Mouse (Mus musculus) c-Kit-positive CD71-negative TER-119-negative erythroid progenitor cells, embryonic 14.5 days (primary cell): ENCODE data around the gene Usp24.

ENCODE experiments used
- DNase-seq: peaks from one replicate; pipeline ENCODE4 v3.0.0-alpha.2; 2013; ENCODE audit warnings: low read depth

The Usp24 gene

DNA sequence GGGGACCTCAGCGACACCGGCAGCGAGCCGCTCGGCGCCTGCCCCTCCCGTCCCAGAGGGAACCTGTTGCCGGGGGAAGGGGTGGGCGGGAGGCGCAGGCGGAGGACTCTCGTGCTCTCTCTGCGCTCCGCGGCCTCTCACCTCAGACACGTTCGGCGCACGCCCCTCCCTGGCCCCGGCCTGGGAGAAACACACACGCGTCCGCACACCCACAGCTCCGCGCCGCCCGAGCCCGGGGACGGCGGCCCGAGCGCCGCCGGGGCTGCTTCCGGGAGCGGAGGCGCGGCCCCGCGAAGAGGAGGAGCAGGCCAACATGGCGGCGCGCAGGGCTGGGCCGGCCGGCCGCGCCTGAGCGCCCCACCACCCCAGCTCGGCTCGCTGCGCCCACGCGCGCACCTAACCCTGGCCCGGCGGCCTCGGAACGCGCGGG is at the start of gene Usp24:
TSS of gene Usp24 (plus strand) at position 293 of the 430 bp plus-strand sequence.
- DNase-seq: no peak

DNA sequence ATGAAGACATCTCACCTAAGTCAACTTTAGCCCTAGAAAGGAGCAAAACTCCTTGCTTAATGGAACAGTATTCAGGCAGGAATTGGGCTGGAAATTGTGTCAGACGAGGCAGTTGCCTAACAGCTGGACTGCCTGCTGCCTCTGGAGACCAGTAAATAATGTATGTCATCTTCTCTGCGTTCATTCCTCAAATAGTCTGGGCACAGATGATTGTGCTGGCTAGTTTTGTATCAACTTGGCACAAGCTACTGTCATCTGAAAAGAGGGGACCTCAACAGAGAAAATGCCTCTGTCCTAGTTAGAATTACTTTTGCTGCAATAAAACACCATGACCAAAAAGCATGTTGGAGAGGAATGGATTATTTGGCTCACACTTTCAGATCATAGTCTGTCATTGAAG is 39.1 kb upstream of the Usp24 start:
- no peak for DNase-seq

GRCm38 (mm10) chr4:106279177-106279576 is 36.8 kb upstream of the Usp24 start:
- DNase-seq: no peak

DNA sequence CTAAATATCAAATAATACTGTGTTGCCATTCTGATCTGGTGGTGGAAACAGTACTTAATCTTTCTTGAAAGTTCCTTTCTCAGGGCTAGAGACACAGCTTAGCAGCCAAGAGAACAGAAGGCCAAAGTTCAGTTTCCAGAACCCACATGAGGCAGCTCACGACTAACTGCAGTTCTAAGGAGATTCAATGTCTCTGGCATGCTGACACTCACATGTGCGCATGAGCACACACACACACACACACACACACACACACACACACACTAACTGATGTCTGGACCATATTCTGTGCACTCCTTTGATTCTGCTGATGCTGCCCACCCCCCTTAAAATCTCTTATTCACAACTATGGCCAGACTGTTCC is 34.9 kb upstream of the Usp24 start:
- no peak for DNase-seq

DNA sequence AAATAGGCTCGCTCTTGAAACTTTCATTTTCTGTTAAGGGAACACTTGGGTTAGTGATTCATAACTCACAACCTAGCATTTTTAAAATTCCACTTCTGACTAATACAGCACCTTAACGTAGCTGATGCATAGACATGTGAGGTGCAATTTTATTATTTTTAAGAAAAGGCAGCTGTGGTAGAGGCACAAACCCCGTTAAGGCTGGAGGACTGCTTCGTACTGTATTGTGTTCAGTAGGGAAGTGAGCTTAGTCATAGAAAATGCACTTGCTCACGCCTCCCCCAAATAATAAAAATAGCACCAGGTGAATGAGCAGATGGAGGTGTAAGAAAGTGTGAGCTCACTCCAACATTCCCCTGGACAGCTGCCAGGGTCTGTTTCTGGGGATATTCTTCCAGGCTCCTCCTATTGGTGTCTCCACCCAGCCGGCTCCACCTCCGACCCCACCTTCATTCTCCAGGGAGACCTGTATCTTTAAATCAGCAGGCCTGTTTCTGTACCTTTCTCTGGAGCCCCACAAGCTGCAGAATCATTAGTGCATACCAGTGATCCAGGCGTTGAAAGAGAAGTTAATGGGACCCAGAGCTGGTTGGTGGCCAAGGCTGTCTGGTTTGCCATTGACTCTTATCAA is 34.4 kb upstream of the Usp24 start:
- DNase-seq: no peak

- no peak for DNase-seq
These were observed 33.9 kb upstream of the Usp24 start for GRCm38 (mm10) chr4:106282123-106282510.

DNA sequence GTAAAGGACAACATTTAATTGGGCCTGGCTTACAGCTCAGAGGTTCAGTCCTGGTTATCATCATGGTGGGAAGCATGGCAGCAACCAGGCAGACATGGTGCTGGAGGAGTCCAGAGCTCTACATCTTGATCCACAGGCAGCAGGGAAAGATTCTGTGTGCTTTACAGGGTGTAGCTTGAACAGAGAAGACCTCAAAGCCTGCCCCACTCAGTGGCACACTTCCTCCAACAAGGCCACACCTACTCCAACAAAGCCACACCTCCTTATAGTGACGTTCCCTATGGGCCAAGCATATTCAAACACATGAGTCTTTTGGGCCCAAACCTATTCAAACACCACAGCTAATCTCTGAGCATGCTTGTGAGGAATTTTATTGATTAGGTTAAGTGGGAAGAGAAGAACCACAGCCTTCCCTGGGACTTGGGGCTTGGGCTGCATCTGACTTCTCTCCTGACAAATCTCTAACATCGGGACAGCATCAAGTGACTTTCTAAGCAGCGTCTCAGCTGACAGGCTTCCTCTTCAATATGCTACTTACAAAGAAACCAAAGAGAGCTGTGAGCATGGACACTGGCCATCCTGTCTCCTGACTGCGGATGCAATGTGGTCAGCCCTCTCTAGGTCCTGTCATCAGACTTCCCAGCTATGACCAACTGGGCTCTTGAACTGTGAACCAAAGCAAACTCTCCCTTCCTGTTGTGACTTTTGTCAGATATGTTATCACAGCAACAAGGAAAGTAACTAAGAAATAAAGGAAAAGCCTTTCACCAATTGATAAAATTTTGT is 28.9 kb upstream of the Usp24 start:
- no peak for DNase-seq

GRCm38 (mm10) chr4:106290201-106290600 is 25.8 kb upstream of the Usp24 start:
- no peak for DNase-seq

- DNase-seq: no peak
These were observed 23.2 kb upstream of the Usp24 start for GRCm38 (mm10) chr4:106292823-106293222.

GRCm38 (mm10) chr4:106293378-106294090 is 22.5 kb upstream of the Usp24 start:
- DNase-seq: no peak

DNA sequence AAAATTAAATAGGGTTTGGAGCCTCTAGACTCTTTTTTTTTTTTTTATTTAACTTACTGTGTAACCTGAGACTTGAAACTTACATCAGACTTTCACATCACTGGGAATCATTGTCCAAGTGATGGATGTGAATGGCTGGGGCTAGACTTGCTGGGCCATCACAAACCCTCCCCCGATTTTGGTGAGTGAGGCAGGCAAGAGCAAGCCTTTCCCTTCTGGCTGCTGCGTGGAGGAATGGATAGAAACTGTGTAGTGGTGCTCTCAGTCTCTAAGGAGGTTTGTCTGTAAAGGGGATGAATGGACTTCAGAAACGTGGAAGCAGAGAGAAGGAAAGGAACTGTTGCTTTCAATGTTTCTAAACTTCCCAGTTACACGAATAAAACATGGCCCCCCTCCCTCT is 20.3 kb upstream of the Usp24 start:
- no peak for DNase-seq

DNA sequence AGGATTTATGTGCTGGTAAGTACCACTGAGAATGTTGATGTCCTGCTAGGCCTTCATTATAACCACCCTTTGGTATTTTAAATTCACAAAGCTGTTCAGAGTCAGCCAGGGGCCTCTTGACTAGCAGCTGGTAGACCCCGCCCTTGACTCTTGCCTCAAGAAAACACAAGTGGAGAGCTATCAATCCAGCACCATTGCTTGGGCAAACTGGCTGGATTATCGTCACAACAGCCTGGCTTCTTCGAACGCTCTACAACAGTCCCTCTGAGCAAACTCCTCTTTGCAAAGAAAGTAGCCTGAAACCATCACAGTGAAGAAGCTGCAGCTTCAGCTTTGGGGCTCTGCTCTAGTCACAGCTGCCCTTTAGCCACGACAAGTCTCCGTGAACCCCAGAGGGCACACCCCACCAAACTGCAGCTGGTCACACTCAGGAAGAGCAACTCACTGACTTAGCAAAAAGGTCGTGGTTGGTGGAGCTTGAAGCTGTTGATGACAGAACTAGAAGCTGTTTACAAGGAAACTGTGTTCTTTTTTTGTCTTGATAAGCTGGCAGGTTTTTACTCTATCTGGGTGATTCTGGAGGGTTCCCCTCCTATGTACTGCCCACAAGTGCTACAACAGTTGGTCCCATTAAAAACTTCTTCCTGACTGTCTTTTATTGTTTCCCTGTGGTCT is 19.5 kb upstream of the Usp24 start:
- DNase-seq: no peak

GRCm38 (mm10) chr4:106301346-106301745 is 14.7 kb upstream of the Usp24 start:
- no peak for DNase-seq

GRCm38 (mm10) chr4:106308090-106308489 is 7.9 kb upstream of the Usp24 start:
- DNase-seq: no peak

- no peak for DNase-seq
These were observed 3.4 kb upstream of the Usp24 start for GRCm38 (mm10) chr4:106312651-106313050.

DNA sequence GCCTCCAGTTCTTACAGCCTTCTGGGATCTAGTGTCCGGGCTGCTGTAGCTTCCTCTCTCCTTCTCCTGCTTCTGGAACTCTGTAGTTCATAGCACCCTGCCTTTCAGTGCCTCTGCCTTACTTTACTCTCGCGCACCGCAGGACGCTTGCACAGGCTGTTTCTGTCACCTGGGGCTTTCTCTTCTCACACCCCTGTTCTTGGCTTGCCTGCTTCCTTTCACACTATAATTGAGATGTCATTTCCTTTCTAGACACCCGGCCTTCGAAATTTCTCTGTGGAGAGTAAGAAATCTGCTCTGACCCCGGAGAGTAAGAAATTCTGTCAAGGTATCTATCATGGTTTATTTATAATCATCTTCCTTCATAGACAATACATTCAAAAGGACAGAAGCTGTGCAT is 2.9 kb upstream of the Usp24 start:
- no peak for DNase-seq

GRCm38 (mm10) chr4:106313874-106314273 is 2.1 kb upstream of the Usp24 start:
- DNase-seq: no peak

DNA sequence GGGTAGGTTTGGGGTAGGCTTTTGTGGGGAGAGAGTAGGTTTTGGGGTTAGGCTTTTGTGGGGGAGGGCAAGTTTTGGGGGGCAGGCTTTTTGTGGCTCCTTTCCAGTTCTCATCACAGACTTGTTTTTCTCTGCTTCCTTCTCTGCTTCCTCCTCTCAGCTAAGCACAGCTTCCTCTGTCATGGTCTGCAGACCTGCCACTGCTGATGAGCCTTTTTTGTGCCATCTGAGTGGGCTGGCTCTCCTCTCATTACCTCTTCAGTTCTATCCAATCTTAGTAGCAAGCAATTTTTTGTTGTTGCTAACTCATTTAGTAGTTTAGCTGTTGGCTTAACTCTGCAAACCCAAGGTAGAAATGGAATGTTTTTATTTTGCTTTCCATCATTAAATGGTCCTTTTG is 1.7 kb upstream of the Usp24 start:
- DNase-seq: no peak

DNA sequence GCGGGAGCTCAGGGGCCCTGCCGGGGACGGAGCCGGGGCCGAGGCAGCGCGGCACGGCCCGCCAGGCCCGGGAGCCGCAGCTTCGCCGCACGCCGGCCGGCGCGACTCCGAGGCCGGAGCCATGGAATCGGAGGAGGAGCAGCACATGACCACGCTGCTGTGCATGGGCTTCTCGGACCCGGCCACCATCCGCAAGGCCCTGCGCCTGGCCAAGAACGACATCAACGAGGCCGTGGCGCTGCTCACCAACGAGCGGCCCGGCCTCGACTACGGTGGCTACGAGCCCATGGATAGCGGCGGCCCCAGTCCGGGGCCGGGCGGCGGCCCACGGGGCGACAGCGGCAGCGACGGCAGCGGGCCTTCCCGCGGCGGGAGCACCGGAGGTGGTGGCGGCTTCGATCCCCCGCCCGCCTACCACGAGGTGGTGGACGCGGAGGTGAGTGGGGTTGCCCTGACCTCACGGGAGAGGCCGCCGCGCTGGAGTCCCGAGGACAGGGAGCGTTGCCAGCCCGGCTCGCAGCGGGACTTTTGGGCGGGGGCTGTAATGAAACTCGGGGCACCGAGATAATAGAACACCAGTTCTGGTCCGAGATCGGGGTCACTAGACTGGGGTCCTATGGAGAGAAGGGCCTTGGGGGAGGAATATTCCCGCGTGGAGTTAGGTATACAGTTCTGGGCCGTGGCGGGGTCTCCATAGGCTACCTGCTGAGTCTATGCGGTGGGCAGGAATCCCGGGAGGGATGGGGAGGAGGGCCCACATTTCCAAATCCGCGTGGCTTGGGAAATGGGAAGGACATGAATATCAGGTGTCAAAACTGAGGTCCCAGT is 552 bp downstream of the Usp24 start:
- DNase-seq: no peak

DNA sequence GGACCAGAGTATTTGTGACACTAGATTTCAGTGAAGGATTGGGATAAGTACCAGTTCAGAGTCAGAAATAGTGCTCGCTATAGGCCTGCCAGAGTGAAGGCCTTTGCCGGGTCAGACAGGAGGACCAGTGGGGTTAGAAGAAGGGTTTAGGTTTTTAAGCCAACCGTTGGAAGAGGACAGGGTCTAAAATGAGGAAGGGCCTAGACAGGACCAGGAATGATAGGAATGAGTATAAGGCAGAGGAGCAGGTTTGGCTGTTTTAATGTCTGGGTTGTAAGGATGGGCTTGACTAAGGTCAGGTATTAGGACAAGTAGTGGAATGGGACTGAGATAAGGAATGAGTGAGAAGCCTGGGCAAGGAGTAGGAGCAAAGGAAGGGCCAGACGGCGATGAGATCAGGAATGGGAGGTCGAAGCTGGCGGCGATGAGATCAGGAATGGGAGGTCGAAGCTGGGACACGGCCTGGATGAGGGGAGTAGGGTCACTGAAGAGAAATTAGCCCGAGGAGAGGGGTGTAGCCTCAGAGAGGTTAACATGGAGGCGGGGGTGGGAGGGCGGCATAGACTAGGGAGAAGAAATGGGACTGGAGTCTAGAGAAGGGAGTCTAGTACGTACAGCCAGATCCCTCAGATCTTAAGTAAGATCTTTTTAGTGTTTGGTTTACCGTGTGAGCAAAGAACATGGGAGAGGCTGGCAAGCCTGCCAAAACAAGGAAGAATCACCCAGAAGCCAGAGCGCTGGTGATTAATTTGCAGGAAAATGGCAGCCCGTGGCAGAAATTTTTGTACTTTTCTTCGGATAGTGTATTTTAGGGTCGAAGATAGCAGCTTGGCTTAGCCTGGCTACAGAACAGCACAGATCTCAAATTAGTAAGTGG is 1.4 kb downstream of the Usp24 start:
- DNase-seq: no peak

DNA sequence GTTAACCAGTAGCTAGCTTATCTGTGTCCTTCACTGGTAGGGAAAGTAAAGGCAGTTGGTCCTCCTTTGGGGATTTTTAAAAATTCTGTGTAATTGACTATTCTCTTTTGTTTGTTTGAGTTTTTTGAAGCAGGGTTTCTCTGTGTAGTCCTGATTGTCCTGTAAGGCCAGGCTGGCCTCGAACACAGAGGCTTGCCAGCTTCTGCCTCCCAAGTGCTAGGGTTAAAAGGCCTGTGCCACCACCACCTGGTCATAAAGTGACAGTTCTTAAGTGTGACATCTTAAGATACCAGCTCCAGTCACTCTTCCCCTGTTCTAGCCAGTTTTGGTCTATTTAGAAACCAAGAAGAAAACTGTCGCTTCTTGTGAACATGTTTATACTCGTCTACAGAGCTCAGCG is 2.2 kb downstream of the Usp24 start:
- no peak for DNase-seq
